Mouse (Mus musculus) neural tube, embryonic 15.5 days (tissue): ENCODE data around the gene Ptgs2. TPM values are rescaled to one million over a fixed set of nuclear protein-coding genes. Genes with fewer than 3 reads are reported as not detected.

ENCODE experiments used
- ATAC-seq: fragments of 200-750 bp; cut with Nextera tagmentation; 2 replicates; pipeline ENCODE4 v1.8.0; 2017; ENCODE audit warnings: mild to moderate bottlenecking, moderate TSS enrichment, moderate library complexity; ENCODE audit not compliant: low FRiP score
- H3K27ac ChIP-seq: fragments of 300-500 bp; sonication (generic); replicated peaks from 2 replicates; pipeline ENCODE4 v1.5.1; 2015; ENCODE audit warnings: mild to moderate bottlenecking, inconsistent platforms
- H3K27me3 ChIP-seq: fragments of 300-500 bp; sonication (generic); replicated peaks from 2 replicates; pipeline ENCODE4 v1.6.1; 2015; ENCODE audit warnings: inconsistent platforms
- H3K36me3 ChIP-seq: fragments of 300-500 bp; sonication (generic); 2 replicates; pipeline ENCODE4 v1.6.1; 2015; ENCODE audit warnings: inconsistent platforms
- H3K4me1 ChIP-seq: fragments of 300-500 bp; sonication (generic); 2 replicates; pipeline ENCODE4 v1.6.1; 2015; ENCODE audit warnings: inconsistent platforms
- H3K4me2 ChIP-seq: fragments of 300-500 bp; sonication (generic); 2 replicates; pipeline ENCODE4 v1.6.1; 2015; ENCODE audit warnings: inconsistent platforms, mild to moderate bottlenecking, moderate library complexity
- H3K4me3 ChIP-seq: fragments of 300-500 bp; sonication (generic); replicated peaks from 2 replicates; pipeline ENCODE4 v1.5.1; 2015; ENCODE audit warnings: mild to moderate bottlenecking, inconsistent platforms
- H3K9ac ChIP-seq: fragments of 300-500 bp; sonication (generic); replicated peaks from 2 replicates; pipeline ENCODE4 v1.6.1; 2015; ENCODE audit warnings: mild to moderate bottlenecking, inconsistent platforms
- H3K9me3 ChIP-seq: fragments of 300-500 bp; sonication (generic); replicated peaks from 2 replicates; pipeline ENCODE4 v1.6.1; 2016; ENCODE audit warnings: inconsistent platforms
- WGBS: fragments of 180-500 bp; shearing (Covaris S2); methylation state at CpG from one replicate; pipeline ENCODE4 v1.1.7; 2015; ENCODE audit warnings: mixed read lengths; 5-methylcytosine and 5-hydroxymethylcytosine counted together
- microRNA-seq: library from miRNA; unstranded; fragments of <30 nt; microRNA quantifications from one replicate; pipeline ENCODE4, GENCODE M21; 2017
- polyA plus RNA-seq: library from polyadenylated mRNA; unstranded; fragments of >200 nt; fragmentation: Nextera tagmentation; extraction: Ambion mirVana; gene quantifications from 2 replicates; pipeline ENCODE4 v1.2.1, GENCODE M21; 2015

The Ptgs2 gene
- polyA plus RNA-seq, 1 experiment from 2014 or later, result 0.03 TPM

- 72% methylated on average over 3 of the region's 3 CpGs for WGBS
- ATAC-seq, result no peak
- H3K4me2 ChIP-seq, result no peak overlapping the region
- H3K27me3 ChIP-seq, result no peaks in the 10 kb centered on the region
- H3K27ac ChIP-seq, result no peak overlapping the region
- H3K9me3 ChIP-seq, result no peaks in the 10 kb centered on the region
- H3K36me3 ChIP-seq, result no peaks in the 10 kb centered on the region
- no peak overlapping the region for H3K4me3 ChIP-seq
- H3K4me1 ChIP-seq, result no peaks in the 10 kb centered on the region
- H3K9ac ChIP-seq, result no peak overlapping the region
Observed at GRCm38 (mm10) chr1:150151411-150151810, 51.6 kb downstream of the Ptgs2 start.

Small RNA genes within 50 kb of the gene (microRNA-seq; reads per million reads assigned to microRNA genes)
- gene Gm44329, result not detected

Other genes with a start within 250 kb of the Ptgs2 start
- gene Pla2g4a, start 138.7 kb upstream of the Ptgs2 start, polyA plus RNA-seq, result 1.1 and 7.5 TPM in 2 replicates
- not detected in 2 replicates for gene Pdc, start 219.4 kb downstream of the Ptgs2 start, polyA plus RNA-seq